Mouse (Mus musculus) embryonic facial prominence, embryonic 10.5 days (tissue): ENCODE results near the gene St6galnac3. TPM values are rescaled to one million over a fixed set of nuclear protein-coding genes. Genes with fewer than 3 reads are reported as not detected.

ENCODE experiments used
- DNase-seq: peaks from one replicate; pipeline ENCODE4 v3.0.0-alpha.2; 2017; ENCODE audit warnings: low spot score
- H3K27ac ChIP-seq: fragments of 300-500 bp; sonication (generic); replicated peaks from 2 replicates; pipeline ENCODE4 v1.5.1; 2016; ENCODE audit warnings: mild to moderate bottlenecking
- H3K27me3 ChIP-seq: fragments of 300-500 bp; sonication (generic); replicated peaks from 2 replicates; pipeline ENCODE4 v1.6.1; 2016; ENCODE audit warnings: low read depth, mild to moderate bottlenecking; ENCODE audit not compliant: poor library complexity, severe bottlenecking
- H3K36me3 ChIP-seq: fragments of 300-500 bp; sonication (generic); replicated peaks from 2 replicates; pipeline ENCODE4 v1.6.1; 2016; ENCODE audit warnings: mild to moderate bottlenecking, moderate library complexity
- H3K4me1 ChIP-seq: fragments of 300-500 bp; sonication (generic); 2 replicates; pipeline ENCODE4 v1.6.1; 2016
- H3K4me3 ChIP-seq: fragments of 300-500 bp; sonication (generic); 2 replicates; pipeline ENCODE4 v1.5.1; 2016; ENCODE audit warnings: mild to moderate bottlenecking, moderate library complexity
- H3K9me3 ChIP-seq: fragments of 300-500 bp; sonication (generic); 2 replicates; pipeline ENCODE4 v1.6.1; 2016; ENCODE audit warnings: mild to moderate bottlenecking
- WGBS: fragments of 180-500 bp; shearing (Covaris S2); methylation state at CpG from one replicate; pipeline ENCODE4 v1.1.7; 2016; 5-methylcytosine and 5-hydroxymethylcytosine counted together
- polyA plus RNA-seq: library from polyadenylated mRNA; unstranded; fragments of >200 nt; fragmentation: Nextera tagmentation; extraction: Ambion mirVana; gene quantifications from 2 replicates; pipeline ENCODE4 v1.2.1, GENCODE M21; 2016

Gene St6galnac3
- polyA plus RNA-seq, 1 experiment from 2014 or later, result 54.1 TPM

- Histone ChIP-seq H3K4me3 (no peak overlapping the region), H3K27ac (peak overlapping the region; percentile 5; the same call in 1 of the 2 replicates), H3K4me1 (peaks cover 35% of the 10 kb centered on the region), H3K9me3 (no peaks in the 10 kb centered on the region), H3K36me3 (no peaks in the 10 kb centered on the region), H3K27me3 (no peaks in the 10 kb centered on the region)
- DNase-seq, result no peak
- 81% methylated on average over 15 of the region's 15 CpGs for WGBS
Observed at GRCm38 (mm10) chr3:153659575-153660168, 65.3 kb downstream of the St6galnac3 start.

DNA sequence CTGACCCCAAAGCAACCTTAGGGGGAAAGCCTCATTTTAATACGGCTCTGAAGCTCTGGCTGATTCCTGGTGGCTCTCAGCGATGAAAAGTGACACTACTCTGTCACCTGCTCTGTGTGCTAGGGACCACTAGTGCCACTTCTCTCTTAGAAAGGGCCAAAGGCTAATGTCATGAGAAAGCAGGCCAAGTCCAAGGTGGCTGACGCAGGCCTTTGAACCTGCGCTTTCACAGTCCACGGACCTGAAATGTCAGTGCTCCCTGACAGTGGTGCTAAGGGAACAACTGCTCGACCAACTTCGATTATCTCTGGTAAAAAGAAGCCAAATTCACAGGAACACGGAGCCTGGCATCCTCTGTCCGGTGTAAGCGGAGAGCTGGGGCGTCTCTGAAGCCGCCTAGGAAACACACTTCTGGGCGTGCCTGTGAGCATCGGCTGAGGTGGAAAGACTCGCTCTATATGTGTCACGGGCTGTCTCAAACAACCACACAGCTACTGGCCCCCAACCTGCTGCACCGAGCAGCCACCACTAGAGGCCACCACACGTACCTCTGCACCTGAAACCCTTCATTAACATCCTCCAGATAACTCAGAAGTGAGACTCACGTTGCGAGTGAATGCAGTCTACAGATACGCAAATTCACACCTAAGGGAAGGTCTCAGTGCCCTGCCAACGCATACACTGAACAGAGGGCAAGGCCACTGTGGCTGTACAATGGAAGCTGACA lies 66.8 kb downstream of the St6galnac3 start:
- WGBS, result 77% methylated on average over 22 of the region's 22 CpGs
- no peaks in the 10 kb centered on the region for H3K36me3 ChIP-seq
- peaks cover 34% of the 10 kb centered on the region for H3K4me1 ChIP-seq
- no peaks in the 10 kb centered on the region for H3K27me3 ChIP-seq
- no peak overlapping the region for H3K4me3 ChIP-seq
- H3K9me3 ChIP-seq, result no peaks in the 10 kb centered on the region
- H3K27ac ChIP-seq, result no peak overlapping the region
- peak; percentile 61 for DNase-seq

DNA sequence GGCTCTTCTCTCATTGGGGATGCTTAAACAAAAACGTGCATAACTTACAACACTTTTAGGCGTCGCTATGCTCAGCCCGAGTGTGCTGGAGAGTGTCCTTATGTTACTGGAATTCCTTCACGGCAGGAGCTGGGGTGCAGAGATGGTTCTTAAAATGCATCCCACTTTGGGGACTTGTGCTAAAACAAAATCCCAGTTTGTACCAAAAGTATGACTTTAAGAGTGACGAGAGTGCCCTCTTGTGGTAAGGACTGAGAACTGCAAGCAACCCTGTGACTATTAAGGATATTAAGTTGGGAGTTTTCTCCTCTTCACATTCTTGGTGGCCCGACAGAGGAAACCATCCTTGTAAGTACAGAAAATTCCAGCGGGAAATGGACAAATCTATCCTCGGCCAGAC lies 69.9 kb downstream of the St6galnac3 start:
- Histone ChIP-seq H3K27me3 (no peaks in the 10 kb centered on the region), H3K36me3 (no peaks in the 10 kb centered on the region), H3K4me3 (no peak overlapping the region), H3K9me3 (no peaks in the 10 kb centered on the region), H3K4me1 (peaks cover 43% of the 10 kb centered on the region), H3K27ac (no peak overlapping the region)
- WGBS, result 33% methylated on average over 9 of the region's 9 CpGs
- peak; percentile 69 for DNase-seq

DNA sequence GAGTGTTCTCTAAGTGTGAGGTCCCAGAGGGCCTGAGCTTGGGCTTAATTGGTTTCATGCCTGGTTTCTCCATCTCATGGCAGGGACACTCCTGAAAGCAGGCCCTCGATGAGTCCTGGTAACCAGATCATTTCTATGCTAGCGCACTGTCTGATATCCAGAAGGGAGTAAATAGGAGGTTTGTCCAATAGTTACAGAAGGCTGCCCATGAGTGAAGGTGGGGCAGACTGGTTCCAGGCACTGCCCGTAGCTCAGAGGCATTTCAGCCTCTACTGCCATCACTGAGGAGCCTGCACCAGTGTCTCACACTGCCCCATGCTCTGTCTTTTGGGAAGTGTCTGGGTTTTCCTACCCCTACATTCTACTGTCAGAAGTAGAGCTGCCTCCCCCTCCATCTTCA lies 72.1 kb downstream of the St6galnac3 start:
- Histone ChIP-seq H3K36me3 (0 out of 2 replicates have a peak, but pooled peaks cover 6% of the 10 kb centered on the region), H3K9me3 (no peaks in the 10 kb centered on the region), H3K4me1 (peaks cover 25% of the 10 kb centered on the region), H3K27me3 (no peaks in the 10 kb centered on the region), H3K4me3 (no peak overlapping the region), H3K27ac (peak overlapping the region; percentile 30; the same call in 1 of the 2 replicates)
- DNase-seq, result no peak
- WGBS, result 70% methylated on average over 3 of the region's 3 CpGs

DNA sequence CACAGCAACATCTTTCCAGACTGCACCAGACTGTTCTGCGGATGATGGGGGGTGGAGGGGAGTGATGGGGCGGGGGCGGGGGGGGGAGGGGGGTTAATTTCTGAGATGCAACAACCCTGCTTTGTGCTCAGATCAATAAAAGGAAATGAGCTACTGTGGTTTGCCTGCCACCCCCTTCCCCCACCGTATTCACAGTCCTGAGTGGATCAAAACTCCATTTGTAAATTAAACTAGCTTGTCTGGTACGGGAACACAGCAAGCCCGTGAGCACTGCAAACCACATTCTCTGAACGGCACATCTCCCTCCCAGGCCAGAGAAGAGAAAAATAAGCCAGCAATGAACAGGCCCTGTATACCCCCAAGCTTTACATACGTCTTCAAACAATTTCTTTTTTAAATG lies 76.3 kb downstream of the St6galnac3 start:
- Histone ChIP-seq H3K4me3 (no peak overlapping the region), H3K36me3 (peaks cover 9% of the 10 kb centered on the region; the same call in 1 of the 2 replicates), H3K9me3 (no peaks in the 10 kb centered on the region), H3K27ac (no peak overlapping the region), H3K27me3 (no peaks in the 10 kb centered on the region), H3K4me1 (peaks cover 27% of the 10 kb centered on the region)
- DNase-seq, result no peak
- WGBS, result 78% methylated on average over 8 of the region's 8 CpGs

GRCm38 (mm10) chr3:153645803-153646202 lies 79.2 kb downstream of the St6galnac3 start:
- WGBS, result 85% methylated on average over 7 of the region's 7 CpGs
- Histone ChIP-seq H3K36me3 (peaks cover 9% of the 10 kb centered on the region; the same call in 1 of the 2 replicates), H3K4me1 (peaks cover 27% of the 10 kb centered on the region), H3K27me3 (no peaks in the 10 kb centered on the region), H3K9me3 (no peaks in the 10 kb centered on the region), H3K4me3 (no peak overlapping the region), H3K27ac (no peak overlapping the region)
- DNase-seq, result no peak

- 87% methylated on average over 20 of the region's 20 CpGs for WGBS
- Histone ChIP-seq H3K27me3 (no peaks in the 10 kb centered on the region), H3K27ac (no peak overlapping the region), H3K9me3 (no peaks in the 10 kb centered on the region), H3K36me3 (peaks cover 9% of the 10 kb centered on the region; the same call in 1 of the 2 replicates), H3K4me3 (no peak overlapping the region), H3K4me1 (peaks cover 27% of the 10 kb centered on the region)
- no peak for DNase-seq
Observed at GRCm38 (mm10) chr3:153643822-153644519, 81.0 kb downstream of the St6galnac3 start.

GRCm38 (mm10) chr3:153642826-153643225 lies 82.1 kb downstream of the St6galnac3 start:
- H3K27ac ChIP-seq, result no peak overlapping the region
- WGBS, result 95% methylated on average over 14 of the region's 14 CpGs
- peaks cover 27% of the 10 kb centered on the region for H3K4me1 ChIP-seq
- no peaks in the 10 kb centered on the region for H3K27me3 ChIP-seq
- H3K9me3 ChIP-seq, result no peaks in the 10 kb centered on the region
- no peak overlapping the region for H3K4me3 ChIP-seq
- H3K36me3 ChIP-seq, result peaks cover 9% of the 10 kb centered on the region; the same call in 1 of the 2 replicates
- no peak for DNase-seq

DNA sequence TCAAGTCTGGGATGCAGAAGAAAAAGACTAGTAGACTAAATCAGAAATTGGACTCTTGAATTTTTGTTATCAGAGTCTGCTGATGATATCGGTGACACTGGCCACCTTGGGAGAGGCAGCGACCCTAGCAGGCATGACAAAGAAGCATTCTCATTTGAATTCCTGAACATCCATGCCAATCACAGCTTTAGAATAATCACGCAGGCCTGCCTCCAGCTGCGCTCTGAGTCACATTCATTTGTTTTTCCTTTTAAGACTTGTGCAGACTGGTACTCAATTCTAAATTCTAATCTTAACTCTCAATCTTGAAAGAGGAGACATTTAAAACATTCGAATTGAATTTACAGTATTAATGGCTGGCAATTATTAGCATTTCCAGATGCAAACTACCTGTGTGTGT lies 83.2 kb downstream of the St6galnac3 start:
- Histone ChIP-seq H3K27ac (no peak overlapping the region), H3K36me3 (0 out of 2 replicates have a peak, but pooled peaks cover 6% of the 10 kb centered on the region), H3K4me3 (no peak overlapping the region), H3K9me3 (no peaks in the 10 kb centered on the region), H3K4me1 (peaks cover 37% of the 10 kb centered on the region), H3K27me3 (no peaks in the 10 kb centered on the region)
- 75% methylated on average over 5 of the region's 5 CpGs for WGBS
- DNase-seq, result no peak

DNA sequence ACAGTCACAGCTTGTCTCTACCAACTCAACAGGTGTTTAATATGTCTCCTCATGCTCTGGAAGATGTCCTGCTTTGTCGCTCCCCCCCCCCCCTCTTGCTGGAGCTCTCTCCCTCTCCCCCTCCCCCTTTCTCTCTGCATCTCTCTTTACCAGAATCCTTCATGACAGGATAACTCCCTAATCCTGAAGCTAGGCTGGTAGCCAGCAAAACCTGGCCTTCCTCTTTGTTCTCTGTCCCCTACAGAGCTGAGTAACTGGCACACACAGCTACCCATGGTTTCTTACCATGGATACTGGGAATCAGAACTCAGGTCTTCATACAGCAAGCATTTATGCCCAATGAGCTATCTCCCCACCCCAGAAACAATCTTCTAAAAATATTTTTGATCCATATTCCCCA lies 87.6 kb downstream of the St6galnac3 start:
- H3K4me3 ChIP-seq, result no peak overlapping the region
- H3K27me3 ChIP-seq, result no peaks in the 10 kb centered on the region
- no peak overlapping the region for H3K27ac ChIP-seq
- H3K4me1 ChIP-seq, result peaks cover 27% of the 10 kb centered on the region; the same call in 1 of the 2 replicates
- no peaks in the 10 kb centered on the region for H3K9me3 ChIP-seq
- H3K36me3 ChIP-seq, result 0 out of 2 replicates have a peak, but pooled peaks cover 6% of the 10 kb centered on the region
- WGBS, result 44% methylated on average over 1 of the region's 1 CpGs
- no peak for DNase-seq

DNA sequence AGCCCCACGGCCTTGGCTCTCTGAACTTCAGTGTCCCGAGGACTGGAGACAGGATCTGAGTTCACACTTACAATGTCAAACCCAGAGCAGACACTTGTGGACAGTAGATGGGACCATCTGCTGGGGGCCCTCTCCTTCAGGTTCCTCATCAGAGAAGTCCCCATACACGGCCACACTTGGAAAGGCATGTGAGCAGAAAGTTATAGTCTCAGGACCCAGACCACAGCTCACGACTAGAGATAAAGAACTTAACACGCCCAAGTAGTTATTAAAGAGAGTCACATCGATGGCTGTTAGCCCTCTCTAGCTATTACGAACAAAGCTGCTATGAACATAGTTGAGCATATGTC lies 88.2 kb downstream of the St6galnac3 start:
- Histone ChIP-seq H3K4me1 (peaks cover 30% of the 10 kb centered on the region; the same call in 1 of the 2 replicates), H3K27me3 (no peaks in the 10 kb centered on the region), H3K4me3 (no peak overlapping the region), H3K36me3 (0 out of 2 replicates have a peak, but pooled peaks cover 6% of the 10 kb centered on the region), H3K27ac (no peak overlapping the region), H3K9me3 (no peaks in the 10 kb centered on the region)
- WGBS, result 80% methylated on average over 7 of the region's 7 CpGs
- no peak for DNase-seq

- Histone ChIP-seq H3K4me1 (peaks cover 25% of the 10 kb centered on the region; the same call in 1 of the 2 replicates), H3K9me3 (no peaks in the 10 kb centered on the region), H3K4me3 (no peak overlapping the region), H3K36me3 (0 out of 2 replicates have a peak, but pooled peaks cover 6% of the 10 kb centered on the region), H3K27ac (no peak overlapping the region), H3K27me3 (no peaks in the 10 kb centered on the region)
- DNase-seq, result no peak
- WGBS, result 40% methylated on average over 2 of the region's 2 CpGs
Observed at GRCm38 (mm10) chr3:153636094-153636803, 88.7 kb downstream of the St6galnac3 start.
